Mouse (Mus musculus): ENCODE measurements around the gene Rec114.

Gene Rec114

DNA sequence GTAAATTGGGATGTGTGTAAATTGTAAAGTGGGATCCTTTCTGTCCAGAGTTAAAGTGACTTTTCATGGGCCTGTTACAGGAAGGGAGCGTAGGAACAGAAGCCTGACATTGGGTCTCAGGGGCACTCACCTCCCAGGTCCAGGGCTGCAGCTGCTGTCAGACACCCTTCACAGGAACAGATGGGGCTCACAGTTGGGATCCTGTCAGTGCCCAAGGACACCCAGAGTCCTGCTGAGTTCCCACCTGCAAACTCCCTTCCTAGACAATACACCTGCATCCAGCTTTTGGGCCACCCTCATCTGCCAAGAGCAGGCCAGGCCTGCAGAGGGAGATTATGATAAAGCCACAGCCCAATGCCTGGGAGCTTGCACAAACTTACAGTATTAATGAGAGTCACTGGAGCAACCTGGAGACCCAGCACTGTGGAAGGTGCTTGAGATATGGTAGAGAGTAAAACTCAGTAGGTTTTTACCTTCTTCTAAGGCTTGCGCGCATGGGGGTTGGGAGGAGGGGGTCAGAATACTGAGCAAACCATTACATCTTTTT lies at the start of gene Rec114:
Rec114 (minus strand) TSS at position 263 of the 547 bp plus-strand sequence.
- DNase-seq (ENCODE audit: low spot score) = no peak

DNA sequence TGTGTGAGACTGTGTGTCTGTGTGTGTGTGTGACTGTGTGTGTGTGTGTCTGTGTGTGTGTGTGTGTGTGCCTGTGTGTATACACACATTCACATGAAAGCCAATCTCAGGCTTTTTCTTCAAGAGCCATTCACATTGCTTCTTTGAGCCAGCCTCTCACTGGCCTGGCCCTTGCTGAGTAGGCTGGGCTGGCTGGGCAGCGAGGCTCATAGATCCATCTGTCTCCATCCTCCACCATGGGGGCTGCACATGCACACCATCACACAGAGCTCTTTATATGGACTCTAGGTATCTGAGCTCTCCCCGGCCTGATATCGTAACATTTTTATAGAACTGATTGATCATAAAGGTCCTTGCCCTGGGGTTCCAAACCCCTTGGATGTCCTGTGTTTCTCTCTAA lies 45.7 kb upstream of the Rec114 start:
- no peak for DNase-seq (ENCODE audit: low spot score)

DNA sequence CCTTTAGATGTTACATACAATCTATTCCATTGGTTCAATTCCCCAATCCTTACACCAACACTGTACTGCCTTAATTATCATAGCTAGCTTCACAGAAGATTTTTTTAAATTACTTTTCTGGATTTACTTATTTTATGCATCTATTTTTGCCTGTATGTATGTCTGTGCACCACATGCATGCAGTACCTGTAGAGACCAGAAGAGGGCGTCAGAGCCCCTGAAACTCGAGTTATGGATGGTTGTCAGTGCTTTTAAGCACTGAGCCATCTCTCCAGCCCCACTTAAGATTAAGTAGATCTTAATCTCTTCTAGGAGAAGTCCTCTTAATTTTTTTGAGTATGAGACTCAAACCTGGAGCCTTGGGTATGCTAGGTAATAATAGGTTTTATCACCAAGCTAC lies 31.6 kb upstream of the Rec114 start:
- DNase-seq (ENCODE audit: low spot score) = no peak

DNA sequence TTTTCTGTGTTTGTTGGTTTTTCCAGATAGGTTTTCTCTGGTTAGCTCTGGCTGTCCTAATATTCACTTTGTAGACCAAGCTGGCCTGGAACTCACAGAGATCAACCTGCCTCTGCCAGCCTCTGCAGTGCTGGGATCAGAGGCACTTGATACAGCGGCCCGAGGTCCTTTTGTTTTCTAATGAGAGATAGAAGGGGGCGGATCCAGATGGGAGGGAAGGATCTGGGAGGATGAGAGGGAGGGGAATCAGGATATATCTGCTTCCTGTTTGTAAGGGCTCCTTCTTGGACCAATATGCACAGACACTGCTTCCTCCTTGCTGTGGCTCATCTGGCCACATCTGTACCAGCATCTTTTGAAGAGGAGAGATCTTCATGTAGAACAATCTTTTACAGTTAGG lies 31.0 kb upstream of the Rec114 start:
- DNase-seq (ENCODE audit: low spot score) = no peak

DNA sequence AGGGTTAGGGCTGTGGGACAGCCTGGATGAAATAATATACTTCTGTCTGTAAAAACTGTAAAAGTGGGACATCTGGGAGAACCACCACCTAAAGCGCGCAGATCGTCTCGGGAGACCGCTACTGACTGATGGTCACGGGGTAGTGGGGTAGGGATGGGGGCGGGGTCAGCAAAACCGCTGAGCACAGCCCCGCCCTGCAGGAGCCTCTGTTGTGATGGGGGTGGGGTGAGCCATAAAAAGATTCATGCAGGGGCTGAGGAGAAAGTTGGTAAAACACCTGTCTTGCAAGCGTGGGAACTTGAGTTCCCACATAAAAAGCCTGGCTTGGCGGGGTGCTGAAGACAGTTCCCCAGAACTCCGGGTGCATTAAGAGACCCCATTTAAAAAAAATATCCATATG lies 26.2 kb upstream of the Rec114 start:
- no peak for DNase-seq (ENCODE audit: low spot score)

DNA sequence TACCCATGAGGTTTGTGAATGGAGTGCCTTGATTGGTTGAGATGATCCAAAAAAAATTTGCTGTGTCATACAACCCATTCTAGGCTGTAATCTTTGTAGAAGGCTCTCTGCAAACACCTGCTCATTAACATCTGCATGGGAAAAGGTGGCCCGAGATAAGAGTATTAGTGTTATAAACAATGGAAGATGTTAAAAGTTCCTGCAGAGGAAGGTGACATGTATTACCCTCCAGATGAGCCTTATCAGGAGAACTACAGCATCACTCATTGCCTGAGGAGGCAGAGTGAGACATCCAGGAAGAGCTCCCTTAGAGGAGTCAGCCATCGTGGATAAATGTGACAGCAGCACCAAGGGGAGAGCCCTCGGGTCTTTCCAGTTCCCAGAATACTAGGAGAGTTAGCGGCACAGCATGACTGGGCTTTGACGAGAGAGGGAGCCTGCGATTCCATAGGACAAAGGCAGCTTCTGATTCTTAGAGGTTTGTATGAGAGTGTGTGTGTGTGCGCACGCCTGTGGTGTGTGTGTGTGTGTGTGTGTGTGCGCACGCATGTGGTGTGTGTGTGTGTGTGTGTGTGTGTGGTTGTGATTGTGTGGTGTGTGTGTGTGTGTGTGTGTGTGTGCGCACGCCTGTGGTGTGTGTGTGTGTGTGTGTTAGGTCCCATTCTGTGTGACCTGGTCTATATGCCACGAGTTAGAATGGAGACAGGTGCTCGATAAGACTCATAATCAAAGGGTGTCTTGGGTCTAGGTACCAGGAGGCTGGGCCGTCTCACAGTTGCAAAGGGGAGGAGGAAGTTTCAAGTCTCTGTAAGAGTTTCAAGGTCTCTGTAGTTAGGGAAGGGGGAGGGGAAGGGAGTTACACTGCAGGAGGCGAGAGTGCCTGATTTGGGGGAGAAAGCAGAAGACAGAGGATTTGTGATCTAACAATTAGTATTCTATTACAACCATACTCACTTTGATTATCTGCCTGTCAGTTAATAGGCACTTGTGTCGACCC lies 23.5 kb upstream of the Rec114 start:
- DNase-seq (ENCODE audit: low spot score) = no peak

DNA sequence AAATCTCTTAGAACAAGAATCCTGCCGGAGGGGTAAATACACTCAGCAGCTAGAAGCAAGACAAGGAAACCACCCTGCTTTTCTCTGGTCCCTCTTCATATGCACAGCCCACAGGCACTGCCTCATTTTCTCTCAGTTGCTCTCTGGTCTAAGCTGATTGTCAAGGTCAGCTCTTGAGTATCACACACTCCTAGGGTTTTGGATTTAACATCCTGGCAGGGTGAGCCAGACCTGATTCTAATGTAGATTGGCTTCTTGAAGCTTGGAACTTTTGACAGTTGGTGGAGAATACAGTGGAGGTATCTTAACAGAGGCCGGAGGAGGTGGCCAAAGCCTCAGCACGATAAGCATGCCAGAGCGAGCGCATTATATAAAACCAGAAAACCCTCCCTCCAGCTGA lies 20.6 kb upstream of the Rec114 start:
- no peak for DNase-seq (ENCODE audit: low spot score)

DNA sequence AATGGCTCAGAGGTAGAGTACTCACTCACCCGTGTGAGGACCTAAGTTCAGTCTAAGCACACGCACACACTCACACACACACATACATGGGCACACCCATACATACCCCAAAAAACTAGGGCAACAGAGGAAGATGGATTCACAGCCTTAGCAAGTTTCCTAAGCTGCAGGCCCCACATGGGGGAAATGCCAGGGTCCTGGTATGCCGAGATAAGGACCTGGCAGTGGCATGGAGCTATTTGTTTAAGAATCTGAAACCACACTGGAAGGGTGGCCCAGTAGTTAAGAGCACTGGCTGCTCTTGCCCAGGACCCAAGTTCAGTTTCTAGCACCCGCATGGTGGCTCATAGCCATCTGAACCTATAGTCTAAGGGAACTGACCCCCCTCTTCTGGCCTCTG lies 19.4 kb upstream of the Rec114 start:
- DNase-seq (ENCODE audit: low spot score) = no peak

DNA sequence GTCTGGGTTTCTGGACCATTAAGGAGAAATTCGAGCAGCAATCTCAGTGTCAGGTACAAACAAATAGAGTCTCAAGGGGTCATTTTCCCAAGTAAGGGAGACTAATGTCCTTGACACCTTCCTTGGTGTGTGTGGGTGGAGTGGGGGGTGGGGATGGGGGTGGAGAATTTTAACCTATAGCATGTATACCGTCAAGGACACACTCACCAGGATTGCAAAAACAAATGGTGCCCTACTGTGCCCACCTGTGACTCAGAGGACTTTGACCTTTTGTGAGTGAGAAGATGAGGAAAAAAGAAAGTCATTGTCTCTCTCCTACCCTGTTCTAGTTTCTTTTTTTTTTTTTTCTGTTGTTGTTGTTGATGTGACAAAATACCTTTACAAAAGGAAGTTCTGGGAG lies 18.3 kb upstream of the Rec114 start:
- no peak for DNase-seq (ENCODE audit: low spot score)

DNA sequence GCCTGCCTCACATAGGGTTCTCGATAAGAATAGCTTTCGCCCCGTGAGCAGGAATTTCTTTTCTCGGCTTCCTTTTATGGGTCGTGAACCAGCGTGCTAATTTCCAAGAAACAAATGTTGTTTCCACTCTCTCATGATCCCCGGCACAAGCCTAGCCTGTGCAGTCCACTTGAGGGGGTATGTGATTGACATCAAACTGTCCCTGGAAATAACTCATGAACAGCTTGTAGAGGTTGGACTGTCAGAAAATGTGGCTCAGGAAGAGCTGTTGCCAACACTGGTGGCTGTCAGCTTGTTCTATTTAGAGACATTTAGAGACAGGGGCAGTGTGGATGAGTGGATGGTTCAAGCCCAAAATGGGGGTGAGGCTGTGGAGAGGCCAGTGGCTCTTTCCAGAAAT lies 15.0 kb upstream of the Rec114 start:
- DNase-seq (ENCODE audit: low spot score) = no peak

DNA sequence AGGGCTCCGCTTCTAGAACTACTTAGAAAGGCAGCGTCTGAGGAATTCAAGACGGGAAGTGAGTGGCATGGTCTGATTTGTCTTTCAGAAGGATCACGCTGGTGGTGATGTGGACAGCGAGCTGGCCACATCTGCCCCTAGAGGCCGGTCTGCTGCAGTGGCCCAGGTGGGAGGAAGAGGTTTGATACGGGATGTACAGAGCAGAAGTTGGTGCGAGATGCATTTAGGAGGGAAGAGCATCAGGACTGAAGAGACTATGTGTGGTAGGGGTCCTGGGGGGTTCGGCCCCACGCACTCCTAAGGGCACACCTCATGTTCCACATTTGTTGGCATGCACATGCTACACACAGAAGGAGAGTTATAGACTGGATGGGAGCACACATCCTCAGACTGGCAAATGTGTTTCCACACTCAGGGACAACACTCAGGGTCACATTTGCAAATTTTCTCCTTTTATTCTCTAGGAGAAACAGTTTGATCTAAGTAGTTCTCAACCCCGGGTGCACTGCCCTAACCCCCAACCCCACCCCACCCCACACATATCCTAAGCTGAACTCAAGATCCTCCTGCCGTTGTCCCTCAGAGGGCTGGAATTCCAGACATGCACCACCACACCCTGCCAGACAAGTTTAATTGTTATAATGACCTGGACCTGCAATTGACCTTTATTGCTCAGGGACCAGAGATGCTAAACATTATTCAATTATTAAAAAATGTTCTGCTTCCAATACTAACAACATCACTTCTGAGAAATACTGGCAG lies 12.8 kb upstream of the Rec114 start:
- no peak for DNase-seq (ENCODE audit: low spot score)

DNA sequence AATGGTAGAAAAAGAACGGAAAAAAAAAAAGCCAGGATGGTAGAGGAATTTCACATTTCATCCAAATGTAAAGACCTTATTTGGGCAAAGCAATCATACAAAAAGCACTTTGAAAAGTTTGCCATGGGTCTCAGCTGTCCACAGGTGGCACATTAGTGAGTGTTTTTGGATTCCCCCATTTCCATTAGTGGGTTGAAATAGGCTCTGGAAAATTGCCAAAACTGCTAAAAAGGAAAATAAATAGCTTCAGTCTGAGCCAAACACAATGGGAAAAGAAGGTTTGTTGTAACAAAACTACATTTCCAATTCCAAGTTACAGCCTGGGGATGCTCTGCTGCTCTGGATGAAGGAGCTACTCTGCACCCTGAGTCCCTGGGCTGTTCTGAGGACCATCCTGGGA lies 9.8 kb upstream of the Rec114 start:
- no peak for DNase-seq (ENCODE audit: low spot score)

DNA sequence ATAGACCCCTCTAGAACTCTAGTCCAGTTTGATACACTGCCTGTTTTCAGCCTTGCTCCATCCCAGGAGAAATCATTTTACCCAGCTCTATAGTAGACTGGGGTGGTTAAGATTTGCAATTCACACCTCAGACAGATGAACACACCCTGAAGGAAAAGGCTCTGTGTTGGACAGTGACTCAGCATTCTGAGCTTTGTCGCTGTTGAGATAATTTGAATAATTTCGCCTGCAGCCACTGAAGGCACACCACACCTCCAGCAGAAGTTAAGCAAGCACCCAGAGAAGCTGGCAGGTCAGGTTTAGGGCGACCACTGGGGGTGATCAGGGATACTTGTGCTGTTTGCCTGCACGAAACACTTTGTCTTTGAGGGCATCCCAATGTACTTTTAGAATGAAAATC lies 4.4 kb upstream of the Rec114 start:
- DNase-seq (ENCODE audit: low spot score) = no peak

DNA sequence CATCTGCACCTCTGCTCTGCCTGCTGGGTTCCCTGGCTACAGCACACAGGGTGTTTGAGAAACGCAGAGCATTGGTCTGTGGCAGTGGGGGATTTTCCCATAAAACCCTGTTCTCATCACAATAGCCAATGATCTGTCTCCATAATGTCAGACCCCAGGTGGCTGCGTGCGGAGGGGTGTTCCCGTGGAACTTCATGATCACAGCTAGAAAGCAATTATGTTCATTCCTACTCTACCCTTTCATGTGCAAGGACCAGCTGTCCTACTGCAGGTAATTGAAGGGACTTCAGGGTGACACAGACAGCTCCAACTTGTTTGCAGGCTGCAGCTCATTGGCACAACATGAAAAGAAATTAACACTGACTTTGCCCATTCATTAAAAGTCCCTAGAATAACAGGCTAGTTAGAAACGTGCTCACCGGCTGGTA lies 3.6 kb upstream of the Rec114 start:
- no peak for DNase-seq (ENCODE audit: low spot score)

DNA sequence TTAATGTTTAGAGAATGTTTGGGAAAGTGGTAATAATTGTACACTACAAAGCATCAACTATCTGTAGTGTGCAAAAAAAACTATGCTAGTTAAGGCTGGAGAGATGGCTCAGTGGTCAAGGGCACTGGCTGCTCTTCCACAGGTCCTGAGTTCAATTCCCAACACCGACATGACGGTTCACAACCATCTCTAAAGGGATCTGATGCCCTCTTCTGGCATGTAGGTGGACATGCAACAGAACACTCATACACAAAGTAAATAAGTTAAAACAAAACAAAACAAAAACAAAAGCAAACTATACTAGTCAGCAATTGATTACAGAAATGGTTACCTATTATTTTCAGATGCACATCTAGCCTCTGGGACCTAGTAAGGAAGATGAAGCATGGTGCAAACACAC lies 1.1 kb downstream of the Rec114 start:
- DNase-seq (ENCODE audit: low spot score) = no peak

DNA sequence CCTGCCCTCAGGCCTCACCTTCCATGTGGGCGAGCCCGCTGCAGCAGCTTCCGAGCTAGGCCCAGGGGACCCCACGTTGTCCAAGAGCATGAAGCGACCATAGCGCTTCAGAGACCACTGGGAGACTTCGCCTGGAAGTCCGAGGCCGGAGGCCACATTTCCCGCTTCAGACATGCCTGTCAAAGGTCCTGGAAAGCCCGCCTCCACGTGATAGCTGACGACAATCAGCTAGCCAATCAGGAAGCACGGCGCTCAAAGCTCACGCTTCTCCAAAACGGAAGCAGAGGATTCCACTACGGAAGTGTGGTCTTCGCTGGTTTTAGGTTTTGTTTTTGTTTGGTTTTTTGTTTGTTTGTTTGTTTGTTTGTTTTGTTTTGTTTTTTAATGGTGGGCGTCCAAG lies 2.4 kb downstream of the Rec114 start:
- no peak for DNase-seq (ENCODE audit: low spot score)

DNA sequence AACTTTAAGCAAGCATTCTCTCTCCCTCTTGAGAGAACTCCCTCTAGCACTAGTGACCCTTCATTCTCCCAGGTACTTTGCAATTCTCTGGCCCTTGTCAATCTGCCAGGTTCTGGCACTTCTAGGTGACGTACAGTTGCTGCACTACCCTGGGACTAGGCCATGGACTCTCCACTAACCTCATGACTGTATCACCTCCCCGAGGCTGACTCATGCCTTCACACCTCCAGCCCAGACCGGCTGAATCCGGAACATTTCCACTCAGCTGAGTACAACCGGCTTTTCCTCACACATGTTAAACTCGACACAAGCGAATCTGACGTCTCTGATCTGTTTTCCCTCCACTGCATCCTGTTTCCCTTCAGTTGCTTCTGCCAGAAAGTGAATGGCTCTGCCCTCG lies 4.0 kb downstream of the Rec114 start:
- DNase-seq (ENCODE audit: low spot score) = no peak

DNA sequence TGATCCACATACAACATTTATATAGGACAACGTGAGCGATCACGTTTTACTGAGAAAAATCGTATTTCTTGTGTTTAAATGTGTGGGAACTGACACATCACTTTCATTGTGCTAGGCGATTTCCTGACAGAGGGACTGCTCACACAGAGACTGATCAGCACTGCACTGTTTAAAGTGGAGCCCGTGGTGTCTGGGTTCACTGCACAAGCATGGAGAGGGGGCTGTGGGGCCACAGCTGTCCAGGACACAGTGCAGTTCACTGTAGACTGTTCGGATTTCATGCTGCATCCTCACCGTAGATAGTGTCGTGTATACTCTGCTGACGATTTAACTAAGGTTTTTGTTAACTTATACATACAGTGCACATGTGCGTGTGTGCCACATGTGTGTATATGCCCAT lies 20.6 kb downstream of the Rec114 start:
- no peak for DNase-seq (ENCODE audit: low spot score)

DNA sequence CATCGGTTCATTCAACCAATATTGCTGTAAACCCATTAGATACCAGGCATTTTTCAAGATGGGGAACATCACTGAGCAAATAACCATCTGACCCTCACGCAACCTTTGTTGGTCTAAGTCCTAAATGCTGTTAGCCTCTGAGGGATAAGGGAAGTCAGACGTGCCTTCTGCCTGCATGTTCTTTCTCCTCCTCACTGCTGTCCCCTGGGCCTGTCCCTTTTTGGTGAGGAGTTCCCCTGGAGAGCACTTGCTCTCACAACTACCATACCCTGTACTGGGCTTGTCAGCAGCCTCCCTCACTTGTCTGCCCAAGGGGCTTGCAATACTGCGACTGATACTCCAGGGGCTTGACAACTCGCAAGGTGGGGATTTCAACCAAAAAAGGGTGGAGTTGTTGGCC lies 21.6 kb downstream of the Rec114 start:
- DNase-seq (ENCODE audit: low spot score) = no peak

DNA sequence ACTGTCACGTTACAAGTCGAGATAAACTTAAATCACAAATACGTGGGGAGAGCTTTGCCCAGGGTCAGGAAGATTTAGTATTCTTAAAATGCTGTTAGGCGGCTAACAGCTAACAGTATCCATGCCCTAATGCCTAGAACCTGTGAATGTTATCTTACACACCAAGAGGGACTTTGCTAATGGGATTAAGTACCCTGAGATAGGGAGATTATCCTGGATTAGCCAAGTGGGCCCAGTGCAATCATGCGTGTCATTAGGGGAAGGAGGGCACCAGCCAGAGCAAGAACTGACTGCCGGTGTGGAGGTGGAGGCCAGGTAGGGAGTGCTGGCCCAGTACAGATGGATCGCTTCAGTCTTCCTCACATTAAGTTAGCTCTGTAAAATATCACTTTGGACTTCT lies 22.7 kb downstream of the Rec114 start:
- DNase-seq (ENCODE audit: low spot score) = no peak

DNA sequence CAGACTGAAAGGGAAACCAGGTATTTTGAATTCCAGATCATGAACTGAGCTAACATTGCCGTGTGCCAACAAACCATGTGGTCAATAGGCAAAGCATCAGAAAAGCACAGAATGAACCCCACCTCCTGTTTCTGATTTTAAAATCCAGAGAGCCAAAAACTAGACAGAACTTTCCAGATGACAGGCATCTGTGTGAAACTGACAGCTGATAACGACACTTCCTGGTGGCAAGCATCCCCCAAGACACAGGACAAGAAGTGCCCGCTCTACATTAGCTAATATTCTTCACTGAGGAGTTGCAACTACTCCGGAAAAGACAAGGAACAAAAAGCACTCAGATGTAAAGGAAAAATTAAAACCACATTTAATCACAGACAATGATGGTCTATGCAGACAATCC lies 23.6 kb downstream of the Rec114 start:
- no peak for DNase-seq (ENCODE audit: low spot score)

DNA sequence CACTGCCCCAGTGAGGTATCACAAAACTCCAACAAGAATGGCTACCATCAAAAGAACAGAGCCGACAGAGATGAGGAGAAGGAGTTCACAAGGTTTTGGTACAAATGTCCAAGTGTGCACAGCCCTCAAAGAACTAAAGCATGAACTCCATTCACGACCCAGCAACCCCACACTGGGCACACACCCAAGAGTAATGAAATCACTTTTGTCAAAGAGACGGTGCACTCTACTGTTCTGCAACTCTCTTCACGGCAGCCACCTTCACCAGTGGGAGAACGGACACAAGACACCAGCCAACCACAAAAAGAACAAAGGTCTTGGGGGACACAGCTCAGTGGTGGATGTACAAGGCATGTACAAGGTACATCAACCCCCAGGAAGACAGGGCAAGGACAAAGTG lies 24.3 kb downstream of the Rec114 start:
- DNase-seq (ENCODE audit: low spot score) = no peak

DNA sequence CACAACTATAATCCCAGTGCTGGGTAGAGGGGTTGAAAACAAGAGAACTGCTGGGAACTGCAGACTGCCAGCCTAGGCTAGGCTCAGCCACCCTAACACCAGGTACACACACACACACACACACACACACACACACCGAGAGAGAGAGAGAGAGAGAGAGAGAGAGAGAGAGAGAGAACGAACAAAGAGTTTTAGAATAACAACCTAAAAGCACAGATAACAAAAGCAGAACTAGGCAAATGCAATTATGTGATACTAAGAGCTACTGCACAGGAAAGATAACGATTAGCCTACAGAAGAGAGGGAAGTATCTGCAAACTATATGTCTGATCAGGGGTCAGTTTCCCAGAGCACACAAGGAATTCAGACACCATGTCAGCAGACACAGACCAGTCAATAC lies 24.8 kb downstream of the Rec114 start:
- DNase-seq (ENCODE audit: low spot score) = no peak
